Mouse (Mus musculus) CD8-positive naive resting alpha-beta T cell, adult 2 months (primary cell): ENCODE data around the gene Ipmk.
"Not testable (repeated sequence)": the region's sequence is repeated elsewhere in the genome, so short reads cannot be mapped to it uniquely, and the experiment has no call there.

Experiments
- DNase-seq, 2 experiments: peaks; one replicate each; pipeline ENCODE4 v3.0.0; 2022; ENCODE audit warnings: low read depth in 2 of 2, low spot score in 2 of 2

Gene Ipmk

DNA sequence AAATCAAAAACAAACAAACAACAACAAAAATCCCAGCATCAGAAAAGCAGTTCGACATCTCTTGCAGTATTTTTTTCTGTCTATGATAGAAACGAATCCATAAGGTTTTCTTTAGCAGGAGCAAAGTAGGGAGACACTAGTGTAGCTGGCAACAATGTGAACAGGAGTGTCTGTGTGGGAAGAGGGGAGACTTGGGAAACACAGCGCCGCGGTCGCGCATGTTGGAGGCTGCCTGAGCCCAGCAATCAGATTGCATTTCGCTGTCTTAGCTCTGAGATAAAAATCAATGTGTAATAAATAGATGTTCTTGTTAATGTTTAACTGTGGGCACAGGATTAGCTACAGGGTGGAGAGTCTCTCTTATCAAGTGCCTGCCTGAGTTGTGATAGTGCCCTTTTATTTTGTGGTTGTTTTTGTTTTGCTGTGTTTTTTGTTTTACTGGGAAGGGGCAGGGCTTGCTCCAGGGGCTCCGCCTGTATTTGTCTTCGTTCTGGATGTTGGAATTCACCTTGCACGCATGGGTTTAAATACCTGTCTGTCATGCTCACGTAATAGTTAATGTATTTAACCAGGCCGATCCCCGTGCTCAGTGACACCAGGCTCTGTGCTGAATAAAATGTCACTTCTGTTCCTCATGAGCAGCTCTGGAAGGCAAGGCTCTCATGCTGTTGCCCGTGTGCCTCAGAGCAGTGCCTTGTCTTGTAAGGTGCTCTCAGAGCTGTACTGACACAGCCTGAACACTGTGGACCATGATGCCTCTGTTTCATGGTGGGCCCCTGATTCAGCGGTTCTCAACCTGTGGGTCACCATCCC is 20.8 kb downstream of the Ipmk start:
- no peak for DNase-seq

DNA sequence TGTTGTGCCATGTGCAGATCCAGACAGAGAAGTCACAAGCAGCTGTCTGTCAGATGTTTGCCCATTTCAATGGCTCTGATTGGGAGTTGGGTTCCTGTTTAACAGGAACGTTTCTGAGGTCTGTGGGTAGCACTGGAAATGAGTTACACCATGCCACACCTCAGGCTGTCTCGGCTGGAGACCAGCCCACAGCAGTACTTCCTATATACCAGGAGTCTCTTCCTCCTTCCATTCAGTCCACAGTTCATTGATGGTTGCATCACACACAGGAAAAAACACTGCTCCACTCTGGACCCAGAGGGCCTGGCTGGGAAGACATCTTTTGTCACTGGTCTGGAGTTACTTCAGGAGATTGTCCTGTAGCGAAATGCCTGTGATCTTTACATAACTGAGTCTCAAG is 21.9 kb downstream of the Ipmk start:
- no peak for DNase-seq

DNA sequence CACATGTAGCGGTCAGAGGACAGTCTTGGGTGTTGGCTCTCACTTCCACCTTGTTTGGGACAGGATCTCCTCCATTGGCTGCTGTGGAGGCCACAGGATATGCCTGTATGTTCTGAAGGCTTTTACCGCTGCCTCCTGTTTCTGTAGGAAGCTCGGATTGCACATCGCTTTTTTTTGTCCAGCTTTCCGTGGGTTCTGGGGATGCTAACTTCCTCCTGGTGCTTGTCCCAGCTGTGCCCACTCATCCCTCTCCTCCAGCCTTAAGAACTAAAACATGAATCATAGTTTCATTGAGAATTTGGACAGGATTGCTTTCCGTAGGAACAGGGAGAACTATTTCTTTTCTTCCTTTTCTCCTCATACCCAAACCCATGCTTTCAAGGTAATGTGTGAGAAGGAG is 24.3 kb downstream of the Ipmk start:
- DNase-seq, result no peak

GRCm38 (mm10) chr10:71373706-71374105 is 26.1 kb downstream of the Ipmk start:
- DNase-seq, result no peak

- DNase-seq, result no peak
These were observed 28.5 kb downstream of the Ipmk start for GRCm38 (mm10) chr10:71376014-71376413.

DNA sequence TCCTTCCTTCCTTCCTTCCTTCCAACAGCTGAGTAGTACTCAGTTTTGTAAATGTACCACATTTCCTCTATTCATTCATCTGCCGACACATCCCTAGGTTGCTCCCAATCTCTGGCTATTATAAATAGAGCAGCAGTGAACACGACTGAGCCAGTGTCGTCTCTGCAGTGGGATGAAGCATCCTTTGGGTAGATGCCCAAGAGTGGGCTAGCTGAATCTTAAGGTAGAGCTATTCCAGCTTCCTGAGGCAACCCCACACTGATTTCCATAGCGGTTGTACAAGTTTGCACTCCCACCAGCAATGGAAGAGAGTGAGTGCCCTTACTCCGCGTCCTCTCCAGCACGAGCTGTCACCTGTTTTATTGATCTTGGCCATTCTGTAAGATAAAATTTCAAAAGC is 32.8 kb downstream of the Ipmk start:
- DNase-seq, result no peak

DNA sequence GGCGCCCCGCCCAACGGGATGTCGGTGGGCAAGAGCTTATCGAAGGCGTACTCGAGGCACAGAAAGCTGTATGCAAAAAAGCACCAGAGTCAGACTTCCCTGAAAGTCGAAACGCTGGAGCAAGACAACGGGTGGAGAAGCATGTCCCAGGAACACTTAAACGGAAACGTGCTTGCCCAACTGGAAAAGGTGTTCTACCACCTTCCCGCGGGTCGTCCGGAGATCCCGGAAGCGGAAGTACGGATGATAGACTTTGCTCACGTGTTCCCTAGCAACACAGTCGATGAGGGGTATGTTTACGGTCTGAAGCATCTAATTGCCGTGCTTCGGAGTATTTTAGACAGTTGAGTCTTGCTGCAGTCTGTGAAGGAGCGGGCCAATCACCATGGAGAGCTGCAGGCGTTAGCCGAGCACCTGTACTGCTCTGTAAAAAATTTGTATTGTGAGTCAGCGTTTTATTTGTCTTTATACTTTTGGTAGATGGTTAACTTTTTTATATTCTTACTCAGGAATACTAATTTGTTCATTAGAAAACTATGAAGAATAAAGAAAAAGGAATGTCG is 34.0 kb downstream of the Ipmk start:
- no peak for DNase-seq

- DNase-seq, result no peak
These were observed 34.5 kb downstream of the Ipmk start for GRCm38 (mm10) chr10:71382109-71382508.

- DNase-seq, result no peak
These were observed 35.4 kb downstream of the Ipmk start for GRCm38 (mm10) chr10:71382858-71383551.

DNA sequence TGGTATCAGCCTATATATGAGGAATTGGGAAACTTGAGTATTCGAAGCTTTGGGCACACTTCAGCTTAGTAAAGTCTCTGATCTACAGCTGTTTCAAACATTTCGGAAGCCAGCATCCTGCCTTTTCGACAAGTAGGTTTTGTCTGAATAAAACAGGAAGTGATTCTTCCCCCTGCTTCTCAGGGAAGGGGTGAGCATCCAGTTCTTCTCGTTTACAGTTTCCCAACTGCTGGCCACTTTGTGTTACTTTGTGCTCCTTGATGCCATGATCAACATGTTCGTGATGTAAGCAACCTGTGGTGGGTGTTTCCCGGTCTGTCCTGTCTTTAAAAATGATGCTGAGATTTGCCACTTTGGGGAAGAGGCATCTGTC is 36.0 kb downstream of the Ipmk start:
- DNase-seq, result not testable (repeated sequence)

DNA sequence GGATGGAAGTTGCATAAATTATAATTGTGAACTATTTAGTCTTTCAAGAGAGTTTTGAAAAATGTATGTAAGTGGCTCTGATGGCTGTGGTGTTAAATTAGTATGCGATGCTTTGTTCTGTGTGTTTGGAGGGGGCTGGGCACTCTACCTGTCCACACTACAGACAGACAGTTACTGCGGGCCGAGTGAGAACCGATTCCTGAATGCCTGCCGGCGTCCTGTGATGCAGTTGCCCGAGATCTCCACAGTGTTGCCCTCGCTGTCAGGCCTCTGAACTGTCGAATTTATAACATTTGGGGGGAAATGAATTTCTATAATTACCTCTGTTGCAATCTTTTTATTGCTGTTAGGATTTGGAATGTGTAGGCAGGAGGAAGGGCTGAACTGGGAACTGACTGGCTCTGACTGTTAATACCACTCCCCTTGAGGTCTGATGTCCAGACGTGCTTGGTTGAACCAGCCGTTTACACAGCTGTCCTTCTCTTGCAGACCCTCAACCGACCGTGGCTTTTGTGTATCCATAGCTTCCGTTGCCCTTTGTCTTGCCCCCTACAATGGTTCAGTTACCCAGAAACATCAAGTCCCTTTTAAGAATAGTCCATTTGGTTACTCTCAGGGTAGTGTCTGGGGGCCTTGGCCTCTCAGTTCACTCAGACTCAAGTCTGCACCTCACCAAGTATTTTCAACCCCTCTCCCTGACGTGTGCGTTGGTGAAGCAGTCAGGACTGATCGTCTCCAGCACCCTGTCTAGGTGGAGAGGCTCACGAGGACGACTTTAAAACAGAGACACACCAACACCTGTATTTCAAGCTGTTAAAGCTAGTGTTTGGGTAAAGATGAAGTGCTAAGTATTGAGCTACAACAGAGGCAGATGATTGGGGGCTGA is 36.8 kb downstream of the Ipmk start:
- no peak for DNase-seq

- DNase-seq, result no peak
These were observed 41.7 kb downstream of the Ipmk start for GRCm38 (mm10) chr10:71389311-71389710.

- no peak for DNase-seq
These were observed 51.0 kb downstream of the Ipmk start for GRCm38 (mm10) chr10:71398383-71399145.

DNA sequence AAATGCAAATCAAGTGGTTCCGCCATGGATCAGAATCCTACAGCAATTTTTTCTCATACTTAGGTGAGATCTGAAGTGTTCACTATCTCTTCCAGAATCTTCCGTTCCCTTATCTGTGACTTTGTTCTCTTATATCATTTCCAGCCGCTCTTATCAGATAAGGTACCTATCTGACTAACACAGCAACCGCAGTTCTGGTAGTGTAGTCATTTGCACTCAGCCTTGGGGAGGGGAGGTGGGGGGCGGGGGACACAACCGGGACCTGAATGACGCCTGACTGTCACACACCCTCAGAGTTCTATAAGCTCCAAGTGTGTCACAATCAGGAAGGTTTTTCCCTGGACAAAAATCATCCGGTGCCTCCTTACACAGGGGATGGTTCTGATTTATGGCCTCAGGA is 51.8 kb downstream of the Ipmk start:
- DNase-seq, result no peak

GRCm38 (mm10) chr10:71399987-71400386 is 52.4 kb downstream of the Ipmk start:
- no peak for DNase-seq

GRCm38 (mm10) chr10:71400818-71401646 is 53.5 kb downstream of the Ipmk start:
- peak; percentile 26 to 55 for DNase-seq

GRCm38 (mm10) chr10:71403638-71404037 is 56.1 kb downstream of the Ipmk start:
- DNase-seq, result no peak

DNA sequence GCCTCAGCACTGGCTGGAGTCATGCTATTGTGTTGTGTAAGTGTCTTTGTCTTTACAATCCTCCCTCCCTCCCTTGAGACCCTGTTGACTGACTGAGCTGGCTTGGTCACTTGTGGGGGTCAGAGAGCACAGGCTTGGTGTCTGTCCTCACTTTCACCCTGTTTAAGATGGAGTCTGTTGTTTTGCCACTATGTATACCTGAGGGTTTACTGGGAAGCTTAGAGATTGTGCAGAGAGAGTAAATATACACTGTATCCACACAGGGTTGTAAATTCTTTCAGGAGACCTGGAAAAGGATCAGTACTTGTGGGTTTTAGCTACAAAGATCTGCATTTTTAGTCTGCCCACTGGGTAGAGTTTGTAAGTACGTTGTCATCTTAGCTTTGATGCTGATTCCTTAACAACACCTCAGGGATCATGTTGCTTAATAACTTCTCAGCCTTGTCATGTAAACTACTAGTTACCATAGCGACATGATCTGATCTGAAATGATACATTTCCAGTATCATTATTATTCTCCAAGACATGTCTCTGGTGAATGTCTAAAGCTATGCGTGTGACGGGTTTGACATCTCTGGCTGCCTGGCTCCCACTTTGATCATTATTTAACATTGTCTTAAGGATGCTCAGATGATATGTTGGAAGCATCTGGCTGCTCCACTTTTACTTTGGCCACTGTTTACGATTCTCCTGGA is 58.1 kb downstream of the Ipmk start:
- DNase-seq, result no peak

DNA sequence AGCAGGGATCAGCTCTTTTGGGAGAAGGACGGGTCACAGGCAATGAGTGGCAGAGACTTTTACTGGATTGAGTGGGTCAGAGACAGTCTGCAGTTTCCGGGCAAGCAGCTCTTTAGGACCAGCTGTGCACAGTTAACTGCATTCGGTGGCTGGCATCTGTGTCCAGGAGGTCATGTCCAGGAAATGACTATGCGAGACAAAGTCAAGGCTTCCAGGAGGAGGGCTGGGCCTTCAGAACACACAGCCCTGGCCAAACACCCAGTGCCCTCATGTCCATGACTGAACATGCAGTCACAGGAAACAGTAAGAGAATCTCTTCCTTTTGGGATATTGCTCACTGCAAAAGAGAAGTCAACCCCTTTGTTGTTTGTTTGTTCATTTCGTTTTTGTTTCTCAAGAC is 62.4 kb downstream of the Ipmk start:
- no peak for DNase-seq
